Mouse (Mus musculus) kidney, adult 2 months (tissue): ENCODE measurements around the gene Klrb1b.

Experiments used
- CTCF ChIP-seq: fragments of 200-500 bp; conservative IDR thresholded peaks from 2 replicates; pipeline ENCODE4 v1.5.1; 2011; ENCODE audit warnings: low read depth, mild to moderate bottlenecking, control low read depth, low read length, moderate library complexity, mixed read lengths; ENCODE audit not compliant: insufficient read depth, insufficient read length
- POLR2A ChIP-seq: fragments of 200-500 bp; IDR thresholded peaks from one replicate; pipeline ENCODE4 v1.6.1; 2011; ENCODE audit warnings: low read depth, low read length, control low read depth

- no peak for TF ChIP-seq POLR2A
- no peak for TF ChIP-seq CTCF
Observed at GRCm38 (mm10) chr6:128835571-128835970, 9.4 kb upstream of the Klrb1b start.
